Mouse (Mus musculus) limb, embryonic 13.5 days (tissue): Measurements from ENCODE around the gene Vti1b. TPM values are rescaled to one million over a fixed set of nuclear protein-coding genes. Genes with fewer than 3 reads are reported as not detected.

Experiments used
- ATAC-seq: fragments of 200-750 bp; cut with Nextera tagmentation; 2 replicates; pipeline ENCODE4 v1.8.0; 2017; ENCODE audit warnings: low read depth, moderate number of reproducible peaks, moderate TSS enrichment; ENCODE audit not compliant: low FRiP score
- H3K27ac ChIP-seq: fragments of 300-500 bp; sonication (generic); 2 replicates; pipeline ENCODE4 v1.5.1; 2015; ENCODE audit warnings: inconsistent platforms, mild to moderate bottlenecking, moderate library complexity
- H3K27me3 ChIP-seq: fragments of 300-500 bp; sonication (generic); 2 replicates; pipeline ENCODE4 v1.6.1; 2015; ENCODE audit warnings: mild to moderate bottlenecking, inconsistent platforms
- H3K36me3 ChIP-seq: fragments of 300-500 bp; sonication (generic); 2 replicates; pipeline ENCODE4 v1.6.1; 2015; ENCODE audit warnings: inconsistent platforms, mild to moderate bottlenecking, moderate library complexity
- H3K4me1 ChIP-seq: fragments of 300-500 bp; sonication (generic); 2 replicates; pipeline ENCODE4 v1.6.1; 2015; ENCODE audit warnings: inconsistent platforms
- H3K4me2 ChIP-seq: fragments of 300-500 bp; sonication (generic); replicated peaks from 2 replicates; pipeline ENCODE4 v1.6.1; 2015; ENCODE audit warnings: inconsistent platforms, mild to moderate bottlenecking, moderate library complexity
- H3K4me3 ChIP-seq: fragments of 300-500 bp; sonication (generic); 2 replicates; pipeline ENCODE4 v1.5.1; 2015; ENCODE audit warnings: moderate library complexity, mild to moderate bottlenecking, inconsistent platforms
- H3K9ac ChIP-seq: fragments of 300-500 bp; sonication (generic); 2 replicates; pipeline ENCODE4 v1.6.1; 2015; ENCODE audit warnings: mild to moderate bottlenecking, inconsistent platforms
- H3K9me3 ChIP-seq: fragments of 300-500 bp; sonication (generic); 2 replicates; pipeline ENCODE4 v1.6.1; 2016; ENCODE audit warnings: inconsistent platforms
- WGBS: fragments of 180-500 bp; shearing (Covaris S2); methylation state at CpG from one replicate; pipeline ENCODE4 v1.1.7; 2015; 5-methylcytosine and 5-hydroxymethylcytosine counted together
- polyA plus RNA-seq: library from polyadenylated mRNA; unstranded; fragments of >200 nt; fragmentation: Nextera tagmentation; extraction: Ambion mirVana; gene quantifications from 2 replicates; pipeline ENCODE4 v1.2.1, GENCODE M21; 2015

Vti1b gene
- polyA plus RNA-seq, 1 experiment from 2014 or later, result 103 TPM

DNA sequence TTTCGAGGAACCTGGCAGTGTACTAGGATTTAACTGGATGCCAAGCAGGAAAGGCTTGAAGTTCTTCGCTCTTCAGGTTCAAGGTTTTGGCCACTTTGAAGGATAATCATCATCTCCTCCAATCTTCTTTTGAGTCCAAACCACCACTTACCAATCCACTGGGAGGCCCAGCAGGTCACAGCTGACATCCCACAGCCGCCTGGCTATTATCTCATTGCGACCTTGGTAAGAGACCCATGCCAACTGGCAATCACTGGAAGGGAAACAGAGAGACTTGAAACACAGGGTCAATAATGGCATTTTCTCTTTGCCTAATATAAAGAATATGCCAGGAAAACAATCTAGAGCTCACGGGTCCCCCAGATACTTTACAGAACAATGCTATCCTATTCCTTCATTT is 3.5 kb upstream of the Vti1b start:
- Histone ChIP-seq H3K9ac (no peak overlapping the region), H3K4me2 (no peak overlapping the region), H3K9me3 (no peaks in the 10 kb centered on the region), H3K4me1 (peaks cover 6% of the 10 kb centered on the region), H3K27me3 (no peaks in the 10 kb centered on the region), H3K27ac (no peak overlapping the region), H3K4me3 (no peak overlapping the region), H3K36me3 (peaks cover 43% of the 10 kb centered on the region)
- no peak for ATAC-seq
- WGBS, result 95% methylated on average over 5 of the region's 5 CpGs

DNA sequence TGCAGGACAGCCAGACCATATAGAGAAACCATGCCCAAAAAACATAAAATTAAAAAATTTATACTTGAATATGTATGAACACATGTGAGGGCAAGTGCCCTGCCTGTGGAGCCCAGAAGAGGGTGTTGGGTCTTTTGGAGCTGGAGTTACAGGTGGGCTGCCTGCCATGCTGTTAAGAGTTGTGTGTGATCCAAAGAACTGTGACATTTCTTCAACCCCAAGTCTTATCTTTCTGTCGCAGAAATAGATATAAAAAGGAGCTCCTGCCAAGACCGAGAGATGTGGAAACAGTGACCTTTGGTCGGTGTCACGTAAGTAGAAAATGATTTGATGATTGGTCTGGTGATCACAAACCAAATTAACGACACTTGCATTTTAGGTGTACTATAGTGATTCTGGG is 1.3 kb upstream of the Vti1b start:
- no peaks in the 10 kb centered on the region for H3K9me3 ChIP-seq
- 83% methylated on average over 5 of the region's 5 CpGs for WGBS
- H3K36me3 ChIP-seq, result peaks cover 36% of the 10 kb centered on the region
- no peak overlapping the region for H3K4me3 ChIP-seq
- H3K4me2 ChIP-seq, result no peak overlapping the region
- no peak for ATAC-seq
- H3K27ac ChIP-seq, result no peak overlapping the region
- peaks cover 10% of the 10 kb centered on the region for H3K4me1 ChIP-seq
- no peak overlapping the region for H3K9ac ChIP-seq
- no peaks in the 10 kb centered on the region for H3K27me3 ChIP-seq

DNA sequence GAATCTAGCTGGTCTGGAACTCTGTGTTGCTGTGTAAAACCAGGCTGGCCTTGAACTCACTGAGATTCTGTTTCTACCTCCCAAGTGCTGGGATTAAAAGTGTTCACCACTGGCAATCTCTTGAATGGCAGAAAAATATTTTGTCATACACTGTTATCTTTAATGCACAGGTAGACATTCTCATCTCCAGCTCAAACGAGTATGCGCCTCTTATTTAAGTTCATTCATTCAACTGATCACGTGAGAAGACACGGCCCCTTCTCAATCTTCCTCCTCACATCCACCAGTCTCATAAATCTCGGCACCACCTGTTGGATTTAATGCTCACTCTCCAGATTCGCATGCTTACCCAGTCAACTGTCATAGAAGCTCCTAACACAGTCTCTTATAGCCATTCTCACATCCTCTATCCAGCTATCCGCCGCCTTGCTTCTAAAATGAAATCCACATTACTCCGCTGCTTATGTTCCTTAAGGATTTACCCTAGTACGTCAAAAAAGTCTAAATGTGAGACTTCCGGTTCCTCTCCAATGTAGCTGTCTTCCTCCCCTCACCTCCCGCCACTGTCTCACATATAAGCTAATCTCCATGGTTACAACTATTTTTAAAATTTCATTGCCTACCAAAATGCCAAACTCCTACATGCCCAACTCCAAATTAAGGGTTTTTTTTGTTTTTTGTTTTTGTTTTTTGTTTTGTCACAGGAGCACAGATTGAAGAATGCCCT is 1.0 kb downstream of the Vti1b start:
- peak overlapping the region; percentile 74 for H3K4me2 ChIP-seq
- peaks cover 10% of the 10 kb centered on the region for H3K4me1 ChIP-seq
- H3K9me3 ChIP-seq, result no peaks in the 10 kb centered on the region
- H3K27me3 ChIP-seq, result no peaks in the 10 kb centered on the region
- peak overlapping the region; percentile 95 for H3K4me3 ChIP-seq
- H3K27ac ChIP-seq, result 0 out of 2 replicates have a peak overlapping the region, but pooled peaks have one; percentile 88
- WGBS, result 33% methylated on average over 12 of the region's 12 CpGs
- H3K36me3 ChIP-seq, result peaks cover 19% of the 10 kb centered on the region
- H3K9ac ChIP-seq, result peak overlapping the region; percentile 87
- no peak for ATAC-seq

DNA sequence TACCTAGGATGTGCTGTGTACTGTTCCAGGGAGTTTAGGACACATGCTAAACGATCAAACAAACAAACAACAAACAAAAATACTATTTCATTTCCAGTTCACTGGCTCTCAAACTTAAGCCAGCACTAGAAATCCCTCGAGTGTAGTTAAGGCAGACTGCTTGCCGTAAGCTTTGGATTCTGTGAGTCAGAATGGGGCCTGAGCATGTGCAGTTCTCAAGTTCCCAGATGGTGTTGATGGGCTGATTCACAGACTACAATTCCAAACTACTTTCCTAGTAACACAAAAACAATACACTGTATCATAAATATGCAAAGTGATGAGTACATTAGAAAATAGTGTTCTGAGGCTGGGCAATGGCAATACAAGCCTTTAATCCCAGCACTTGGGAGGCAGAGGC is 2.0 kb downstream of the Vti1b start:
- Histone ChIP-seq H3K4me1 (peaks cover 10% of the 10 kb centered on the region), H3K9ac (no peak overlapping the region), H3K9me3 (no peaks in the 10 kb centered on the region), H3K36me3 (peaks cover 15% of the 10 kb centered on the region), H3K27me3 (no peaks in the 10 kb centered on the region), H3K4me3 (no peak overlapping the region), H3K4me2 (no peak overlapping the region), H3K27ac (no peak overlapping the region)
- WGBS, result 75% methylated on average over 3 of the region's 3 CpGs
- ATAC-seq, result no peak

DNA sequence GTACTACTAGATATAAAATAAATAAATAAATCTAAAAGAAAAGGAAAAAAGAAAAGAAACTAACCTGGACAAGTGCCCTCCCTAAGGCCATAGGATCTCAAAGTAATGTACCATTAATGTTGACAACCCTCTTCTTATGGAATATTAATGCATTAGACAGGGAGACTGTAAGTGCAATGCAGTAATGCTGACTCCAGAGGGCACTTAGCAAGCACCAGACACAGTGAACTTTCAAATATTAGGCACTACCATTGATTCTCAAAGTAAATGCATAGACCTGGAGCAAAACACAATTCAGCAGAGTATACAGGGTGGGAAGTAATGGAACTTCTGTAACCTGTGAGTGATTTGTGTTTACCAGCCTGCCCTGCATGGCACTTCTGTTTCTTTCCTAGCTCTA is 3.3 kb downstream of the Vti1b start:
- no peaks in the 10 kb centered on the region for H3K27me3 ChIP-seq
- ATAC-seq, result no peak
- no peak overlapping the region for H3K9ac ChIP-seq
- H3K4me1 ChIP-seq, result peaks cover 10% of the 10 kb centered on the region
- no peak overlapping the region for H3K27ac ChIP-seq
- peaks cover 18% of the 10 kb centered on the region for H3K36me3 ChIP-seq
- H3K4me3 ChIP-seq, result no peak overlapping the region
- no peak overlapping the region for H3K4me2 ChIP-seq
- no peaks in the 10 kb centered on the region for H3K9me3 ChIP-seq

DNA sequence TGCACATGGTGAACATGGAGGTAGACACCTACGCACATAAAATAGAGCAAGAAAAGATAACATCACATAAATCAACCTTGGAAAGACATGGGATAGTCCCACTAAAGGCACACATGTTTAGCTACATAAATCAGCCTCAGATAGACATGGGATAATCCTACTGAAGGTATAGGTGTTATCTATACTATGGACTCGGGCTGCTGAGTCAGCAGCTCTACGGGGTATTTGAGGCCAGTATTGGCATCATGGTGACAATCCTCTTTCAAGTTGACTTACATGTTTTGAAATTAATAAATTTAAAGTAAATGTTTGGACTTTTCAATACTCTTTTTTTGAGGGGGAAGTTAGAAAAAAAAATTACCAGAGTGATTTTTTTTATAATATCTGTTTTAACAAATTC is 9.6 kb downstream of the Vti1b start:
- H3K27me3 ChIP-seq, result no peaks in the 10 kb centered on the region
- H3K4me3 ChIP-seq, result no peak overlapping the region
- H3K9ac ChIP-seq, result no peak overlapping the region
- H3K27ac ChIP-seq, result no peak overlapping the region
- 84% methylated on average over 3 of the region's 3 CpGs for WGBS
- peaks cover 74% of the 10 kb centered on the region for H3K36me3 ChIP-seq
- H3K9me3 ChIP-seq, result no peaks in the 10 kb centered on the region
- H3K4me1 ChIP-seq, result no peaks in the 10 kb centered on the region
- no peak overlapping the region for H3K4me2 ChIP-seq
- ATAC-seq, result no peak

DNA sequence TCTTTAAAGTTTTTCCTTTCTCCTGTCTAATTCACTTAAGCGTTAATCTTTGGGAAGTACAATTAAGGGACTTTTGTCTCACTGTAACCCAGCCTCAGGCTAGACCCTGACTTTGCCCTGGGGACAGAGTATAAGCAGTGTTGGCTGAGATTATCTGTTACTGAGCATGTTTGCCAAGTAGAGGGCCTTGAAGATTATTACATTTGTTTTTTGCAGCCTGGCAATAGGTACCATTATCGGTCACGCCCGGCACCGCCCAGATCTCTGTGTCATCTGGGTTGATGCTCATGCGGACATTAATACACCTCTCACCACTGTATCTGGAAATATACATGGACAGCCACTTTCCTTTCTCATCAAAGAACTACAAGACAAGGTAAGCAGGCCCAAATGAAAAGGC is 22.8 kb downstream of the Vti1b start:
- ATAC-seq, result no peak
- H3K9me3 ChIP-seq, result no peaks in the 10 kb centered on the region
- no peaks in the 10 kb centered on the region for H3K27me3 ChIP-seq
- H3K4me1 ChIP-seq, result no peaks in the 10 kb centered on the region
- WGBS, result 92% methylated on average over 6 of the region's 6 CpGs
- no peak overlapping the region for H3K4me2 ChIP-seq
- H3K36me3 ChIP-seq, result peaks cover 11% of the 10 kb centered on the region
- H3K27ac ChIP-seq, result no peak overlapping the region
- no peak overlapping the region for H3K4me3 ChIP-seq
- no peak overlapping the region for H3K9ac ChIP-seq

DNA sequence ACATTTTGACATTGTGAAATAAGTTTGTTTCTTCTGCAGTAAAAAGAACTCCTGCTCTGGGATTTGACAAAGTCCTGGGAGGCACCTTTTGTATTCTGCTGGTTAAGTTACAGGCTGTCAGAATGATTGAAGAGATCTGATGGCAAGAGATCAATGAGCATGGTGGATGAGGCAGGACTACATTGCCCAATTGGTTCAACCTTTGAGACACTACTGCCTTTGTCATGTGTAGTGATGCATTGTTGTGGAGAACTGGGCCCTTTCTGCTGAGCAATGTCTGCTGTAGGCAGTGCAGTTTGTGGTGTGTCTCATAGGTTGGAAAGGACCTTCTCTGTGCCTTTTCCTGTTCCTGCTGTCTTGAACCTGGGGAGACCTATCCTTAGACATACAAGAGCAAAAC is 31.1 kb downstream of the Vti1b start:
- no peak overlapping the region for H3K27ac ChIP-seq
- no peaks in the 10 kb centered on the region for H3K27me3 ChIP-seq
- ATAC-seq, result no peak
- H3K36me3 ChIP-seq, result no peaks in the 10 kb centered on the region
- no peak overlapping the region for H3K4me2 ChIP-seq
- no peaks in the 10 kb centered on the region for H3K4me1 ChIP-seq
- no peaks in the 10 kb centered on the region for H3K9me3 ChIP-seq
- H3K4me3 ChIP-seq, result no peak overlapping the region
- H3K9ac ChIP-seq, result no peak overlapping the region

DNA sequence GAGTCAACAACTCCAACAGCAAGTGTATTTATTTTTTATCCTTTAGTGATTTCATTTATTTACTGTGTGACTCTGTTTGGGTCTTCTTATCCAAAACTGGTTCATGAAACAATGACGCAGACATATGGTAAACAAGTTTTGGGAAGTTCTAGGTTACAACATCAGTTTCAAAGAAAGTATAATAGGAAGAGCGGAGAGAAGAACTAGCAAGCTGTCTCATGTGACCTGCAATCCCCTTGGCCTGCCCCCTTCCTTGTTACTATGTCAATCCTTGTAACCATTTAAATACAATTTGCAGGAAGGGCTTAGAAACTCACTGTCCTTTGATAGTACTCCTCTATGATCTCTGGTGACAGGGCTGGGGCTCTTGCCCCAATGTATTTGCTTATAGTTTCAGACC is 31.7 kb downstream of the Vti1b start:
- no peak for ATAC-seq
- Histone ChIP-seq H3K4me3 (no peak overlapping the region), H3K4me2 (no peak overlapping the region), H3K9me3 (no peaks in the 10 kb centered on the region), H3K27me3 (no peaks in the 10 kb centered on the region), H3K36me3 (no peaks in the 10 kb centered on the region), H3K4me1 (no peaks in the 10 kb centered on the region), H3K27ac (no peak overlapping the region), H3K9ac (no peak overlapping the region)
- 87% methylated on average over 2 of the region's 2 CpGs for WGBS

DNA sequence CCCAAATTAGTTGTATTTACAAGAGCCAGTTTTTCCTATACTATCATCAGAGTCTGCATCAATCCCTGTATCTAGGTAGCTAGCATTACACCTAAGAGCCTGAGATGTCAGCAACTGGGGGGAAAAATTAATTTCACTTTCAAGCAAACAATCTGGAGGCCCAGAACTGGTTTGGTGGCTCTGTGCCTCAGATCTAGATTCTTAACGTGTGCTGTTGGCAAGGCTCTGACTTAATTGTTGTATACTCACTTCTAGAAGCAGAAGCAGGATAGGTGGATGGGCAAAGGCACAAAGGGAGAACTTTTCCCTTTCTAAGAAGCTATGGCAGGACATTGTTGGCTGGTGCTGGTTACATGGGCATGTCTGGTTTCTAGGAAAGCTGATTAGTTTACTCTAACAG is 33.0 kb downstream of the Vti1b start:
- no peak overlapping the region for H3K4me3 ChIP-seq
- WGBS, result 36% methylated on average over 1 of the region's 1 CpGs
- H3K4me1 ChIP-seq, result peaks cover 5% of the 10 kb centered on the region; the same call in 1 of the 2 replicates
- no peak overlapping the region for H3K27ac ChIP-seq
- H3K4me2 ChIP-seq, result no peak overlapping the region
- H3K9ac ChIP-seq, result no peak overlapping the region
- H3K9me3 ChIP-seq, result no peaks in the 10 kb centered on the region
- no peak for ATAC-seq
- no peaks in the 10 kb centered on the region for H3K36me3 ChIP-seq
- 0 out of 2 replicates have a peak, but pooled peaks cover 3% of the 10 kb centered on the region for H3K27me3 ChIP-seq

DNA sequence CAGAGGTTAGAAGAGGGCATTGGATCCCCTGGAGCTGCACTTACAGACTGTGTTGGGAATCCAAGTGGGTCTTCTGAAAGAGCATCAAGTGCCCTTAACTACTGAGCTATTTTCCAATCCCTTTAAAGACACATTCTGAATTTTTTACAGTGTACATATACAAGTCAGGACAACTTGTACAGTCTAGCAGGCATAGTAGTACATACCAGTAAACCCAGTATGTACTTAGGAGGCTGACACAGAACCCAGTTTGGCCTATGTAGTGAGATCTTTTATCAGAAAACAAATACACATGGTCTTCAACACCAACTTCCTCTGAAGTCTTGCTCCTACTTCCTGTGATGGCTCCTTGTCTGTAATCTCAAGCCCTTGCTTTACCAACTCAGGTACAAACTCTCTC is 33.5 kb downstream of the Vti1b start:
- ATAC-seq, result no peak

DNA sequence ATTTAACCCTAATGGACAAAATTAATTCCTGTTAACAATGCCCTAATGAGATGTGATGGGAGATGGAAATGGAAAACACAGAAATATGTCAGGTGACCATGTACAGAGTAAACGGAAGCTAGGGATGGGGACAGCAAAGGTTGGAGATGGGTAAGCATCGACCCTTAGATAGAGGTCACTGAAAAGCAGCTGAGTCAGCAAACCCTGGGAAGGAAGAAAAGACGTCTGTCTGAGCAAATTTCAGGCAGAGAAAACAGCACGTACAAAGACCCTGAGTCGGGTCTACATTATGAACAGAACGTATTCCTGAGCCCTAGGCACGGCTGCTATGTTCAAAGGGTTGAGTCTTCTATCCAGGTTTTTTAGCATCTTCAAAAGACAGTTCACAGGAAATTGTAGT is 35.5 kb downstream of the Vti1b start:
- Histone ChIP-seq H3K9me3 (no peaks in the 10 kb centered on the region), H3K36me3 (no peaks in the 10 kb centered on the region), H3K27ac (no peak overlapping the region), H3K4me3 (no peak overlapping the region), H3K9ac (no peak overlapping the region), H3K4me1 (peaks cover 5% of the 10 kb centered on the region; the same call in 1 of the 2 replicates), H3K4me2 (no peak overlapping the region), H3K27me3 (peaks cover 21% of the 10 kb centered on the region)
- no peak for ATAC-seq
- WGBS, result 80% methylated on average over 7 of the region's 7 CpGs

More for the DNA sequence above, 33.5 kb downstream of the Vti1b start:
- H3K4me3 ChIP-seq, result no peak overlapping the region
- H3K27ac ChIP-seq, result no peak overlapping the region
- peaks cover 3% of the 10 kb centered on the region; the same call in 1 of the 2 replicates for H3K27me3 ChIP-seq
- H3K9me3 ChIP-seq, result no peaks in the 10 kb centered on the region
- no peak overlapping the region for H3K4me2 ChIP-seq
- peaks cover 5% of the 10 kb centered on the region; the same call in 1 of the 2 replicates for H3K4me1 ChIP-seq
- no peaks in the 10 kb centered on the region for H3K36me3 ChIP-seq
- no peak overlapping the region for H3K9ac ChIP-seq

DNA sequence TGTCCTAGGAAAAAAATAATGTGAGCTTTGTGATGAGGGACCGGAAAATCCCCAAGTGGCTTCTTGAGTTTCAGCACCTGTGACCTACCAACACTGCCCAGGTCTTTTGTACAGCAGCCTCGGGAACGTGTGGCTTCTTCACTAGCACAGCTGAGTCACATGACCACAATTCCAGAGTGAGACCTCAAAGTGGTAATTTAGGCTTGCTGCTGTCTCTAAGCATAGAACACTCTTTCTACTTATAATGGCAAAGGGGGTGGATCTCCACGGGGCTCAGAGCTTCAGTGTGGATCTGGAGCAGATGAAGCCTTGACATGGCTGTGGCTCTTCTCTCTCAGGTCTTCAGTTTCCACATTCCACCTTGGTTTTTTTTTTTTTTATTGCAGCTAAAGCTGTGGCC is 37.4 kb downstream of the Vti1b start:
- no peaks in the 10 kb centered on the region for H3K36me3 ChIP-seq
- no peak overlapping the region for H3K27ac ChIP-seq
- no peak overlapping the region for H3K9ac ChIP-seq
- no peak for ATAC-seq
- no peak overlapping the region for H3K4me3 ChIP-seq
- peaks cover 39% of the 10 kb centered on the region for H3K27me3 ChIP-seq
- peaks cover 19% of the 10 kb centered on the region for H3K4me1 ChIP-seq
- no peaks in the 10 kb centered on the region for H3K9me3 ChIP-seq
- 33% methylated on average over 4 of the region's 4 CpGs for whole genome bisulfite sequencing
- H3K4me2 ChIP-seq, result no peak overlapping the region
